ENCODE assay signal across 14 mouse cellular contexts in genomic region chr13:97760532-97760931, GRCm38 (mm10). TPM values are rescaled to one million over a fixed set of nuclear protein-coding genes. Genes with fewer than 3 reads are reported as not detected.
DNase-seq lines count a peak whose midpoint lies in the region; ATAC-seq lines count a peak whose summit lies in the region.
"Had no signal": no experiment of that assay in that cellular context is flagged by ENCODE, and none has a peak within 500 bp of the region (broad histone marks: within the 10 kb centered on the region; RNA-seq: fewer than 3 reads in every experiment).

Gene Gm10260, minus strand, starts transcription at chr13:97760632.

- H3K9ac ChIP-seq in stomach, embryonic 16.5 days (ENCODE audit: low read length) = no peak within 1 kb of the TSS

- H3K4me2 ChIP-seq in stomach, embryonic 16.5 days (ENCODE audit: low read depth, low read length) = no peak within 1 kb of the TSS

- H3K4me3 ChIP-seq in stomach, embryonic 16.5 days (replicated peaks; ENCODE audit: low read length) = no peak within 1 kb of the TSS
- H3K4me3 ChIP-seq: forebrain, embryonic 10.5 days had no signal

- no peaks in the 10 kb centered on the region for H3K36me3 ChIP-seq in stomach, embryonic 16.5 days (ENCODE audit: control insufficient read depth, insufficient read depth, low read length)
- H3K36me3 ChIP-seq: forebrain, embryonic 10.5 days had no signal

- peaks cover 4% of the 10 kb centered on the region; the same call in 1 of the 2 replicates for H3K4me1 ChIP-seq in stomach, embryonic 16.5 days (ENCODE audit: control insufficient read depth, insufficient read depth, low read length)

- no peak for ATAC-seq in stomach, embryonic 16.5 days (ENCODE audit: insufficient read depth, low FRiP score)
- ATAC-seq: midbrain, embryonic 16.5 days; Patski had no signal

- no peaks in the 10 kb centered on the region for H3K27me3 ChIP-seq in stomach, embryonic 16.5 days (ENCODE audit: control insufficient read depth, insufficient read depth, low read length)
- H3K27me3 ChIP-seq: Patski had no signal

- H3K27ac ChIP-seq in stomach, embryonic 16.5 days (ENCODE audit: low read length) = no peak within 1 kb of the TSS
- H3K27ac ChIP-seq: forebrain, embryonic 10.5 days had no signal

- WGBS in stomach, embryonic 16.5 days = 97% methylated on average over 10 of the region's 11 CpGs

- no peaks in the 10 kb centered on the region for H3K9me3 ChIP-seq in stomach, embryonic 16.5 days (replicated peaks; ENCODE audit: control insufficient read depth, low read length)
- H3K9me3 ChIP-seq: forebrain, embryonic 10.5 days had no signal

- DNase-seq in urinary bladder, adult 2 months (ENCODE audit: low spot score) = no peak
- no peak for DNase-seq in urinary bladder, postnatal 36 days (ENCODE audit: low spot score in 2 of 2)
- DNase-seq in gastrocnemius, adult 18-20 months (ENCODE audit: low spot score) = no peak
- no peak for DNase-seq in layer of hippocampus, postnatal 10 days (ENCODE audit: low spot score in 2 of 2)
- DNase-seq in kidney, adult 18-20 months = no peak
- no peak for DNase-seq in spleen, adult 12 weeks (ENCODE audit: low spot score)
- DNase-seq in thymus, postnatal 0 days (ENCODE audit: low spot score) = no peak
- DNase-seq: cerebellum, adult 18-20 months; kidney, postnatal 36 days; lung, adult 18-20 months had no signal

RNA-seq across cellular contexts. Expression of gene Gm10260, which starts in this region (rescaled TPM):
- 14.2 and 30.0 TPM in 2 replicates for polyA plus RNA-seq in urinary bladder, adult 2 months (2012; rRNA removed)
- 100 to 1,000 TPM; 110 to 122 TPM for total RNA-seq in gastrocnemius, adult 18-20 months (2021)
- 100 to 1,000 TPM; 124 to 137 TPM for total RNA-seq in layer of hippocampus, postnatal 10 days (2021)
- polyA plus RNA-seq in stomach, embryonic 16.5 days (2015; fragmentation: Nextera tagmentation; extraction: Ambion mirVana) = 10.1 and 24.0 TPM in 2 replicates
- polyA plus RNA-seq in thymus, postnatal 0 days (2015; fragmentation: Nextera tagmentation; extraction: Ambion mirVana) = 6.2 and 9.8 TPM in 2 replicates
